Mouse (Mus musculus) gastrocnemius, adult 2 months (tissue): ENCODE measurements around the gene Tssk6. TPM values are rescaled to one million over a fixed set of nuclear protein-coding genes. Genes with fewer than 3 reads are reported as not detected.

Experiments
- DNase-seq: peaks from one replicate; pipeline ENCODE4 v3.0.0; 2022
- H3K27ac ChIP-seq: fragments of 200-600 bp; 2 replicates; pipeline ENCODE4 v1.8.1; 2022; ENCODE audit warnings: mild to moderate bottlenecking
- H3K4me3 ChIP-seq: fragments of 200-600 bp; 2 replicates; pipeline ENCODE4 v1.8.1; 2022; ENCODE audit warnings: mild to moderate bottlenecking, moderate library complexity
- CTCF ChIP-seq: fragments of 200-600 bp; IDR thresholded peaks from 2 replicates; pipeline ENCODE4 v1.8.1; 2022; ENCODE audit warnings: antibody characterized with exemption, mild to moderate bottlenecking, moderate library complexity
- intact Hi-C: fragments of 180-260 bp; cut with DNase I; formaldehyde crosslinking; loops from one replicate; pipeline ENCODE4 v1.15.1; 2025
- long read RNA-seq, 2 experiments: library from polyadenylated mRNA; stranded (forward); transcript quantifications; one replicate each; pipeline ENCODE4 v2.0.0; 2021
- total RNA-seq, 2 experiments: library from RNA; stranded (reverse); gene quantifications; 2 replicates each; pipeline ENCODE4 v1.2.3; 2021

Gene Tssk6
- not detected for total RNA-seq
- long read RNA-seq, experiment 1 = 0 reads
- long read RNA-seq, experiment 2 = 0 reads

DNA sequence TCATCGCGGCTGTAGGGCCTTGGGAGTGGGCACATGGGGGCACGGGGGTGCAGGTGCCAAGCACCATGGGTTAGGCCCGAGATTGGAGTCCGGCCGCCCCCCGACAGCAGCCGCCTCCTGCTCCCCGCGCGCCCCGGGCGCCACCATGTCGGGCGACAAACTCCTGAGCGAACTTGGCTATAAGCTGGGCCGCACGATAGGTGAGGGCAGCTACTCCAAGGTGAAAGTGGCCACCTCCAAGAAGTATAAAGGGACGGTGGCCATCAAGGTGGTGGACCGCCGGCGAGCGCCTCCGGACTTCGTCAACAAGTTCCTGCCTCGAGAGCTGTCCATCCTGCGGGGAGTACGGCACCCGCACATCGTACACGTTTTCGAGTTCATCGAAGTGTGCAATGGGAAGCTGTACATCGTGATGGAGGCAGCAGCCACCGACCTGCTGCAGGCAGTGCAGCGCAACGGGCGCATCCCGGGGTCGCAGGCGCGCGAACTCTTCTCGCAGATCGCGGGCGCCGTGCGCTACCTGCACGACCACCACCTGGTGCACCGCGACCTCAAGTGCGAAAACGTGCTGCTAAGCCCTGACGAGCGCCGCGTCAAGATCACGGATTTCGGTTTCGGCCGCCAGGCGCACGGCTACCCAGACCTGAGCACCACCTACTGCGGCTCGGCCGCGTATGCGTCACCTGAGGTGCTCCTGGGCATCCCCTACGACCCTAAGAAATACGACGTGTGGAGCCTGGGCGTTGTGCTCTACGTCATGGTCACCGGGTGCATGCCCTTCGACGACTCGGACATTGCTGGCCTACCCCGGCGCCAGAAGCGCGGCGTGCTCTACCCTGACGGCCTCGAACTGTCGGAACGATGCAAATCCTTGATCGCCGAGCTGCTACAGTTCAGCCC lies at the start of gene Tssk6, which contains the start of the genes Ndufa13 and Yjefn3:
Gene Tssk6 (plus strand): TSS at position 22 of the 900 bp plus-strand sequence.
Gene Ndufa13 (minus strand): TSS at position 396 of the 900 bp plus-strand sequence.
Gene Yjefn3 (minus strand): TSS at position 550 of the 900 bp plus-strand sequence.
- H3K27ac ChIP-seq = peak within 1 kb of the TSS; percentile 99
- intact Hi-C loops = no loop called here
- TF ChIP-seq CTCF = 0 out of 2 replicates have a peak, but pooled peaks have one; percentile 3
- peak; percentile 50 for DNase-seq
- peak within 1 kb of the TSS; percentile 92 for H3K4me3 ChIP-seq

DNA sequence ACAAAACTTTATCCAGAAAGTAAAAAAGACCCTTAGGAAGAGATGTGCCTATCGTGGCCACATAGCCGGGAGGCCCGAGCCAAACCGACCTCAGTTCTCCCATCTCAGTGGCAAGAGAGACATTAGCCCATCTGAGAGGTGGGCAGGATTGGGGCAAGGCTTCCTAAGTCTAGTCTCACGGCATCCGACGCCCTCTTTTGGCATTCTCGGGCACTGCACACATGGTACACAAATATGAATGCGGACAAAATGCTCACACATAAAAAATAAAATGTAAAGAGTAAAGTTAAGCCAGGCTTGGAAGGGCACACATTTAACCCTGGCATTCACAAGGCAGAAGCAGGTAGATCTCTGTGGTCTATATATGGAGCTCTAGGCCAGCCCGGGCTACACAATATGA lies 48.1 kb upstream of the Tssk6 start:
- intact Hi-C loops = no loop called here
- no peak for TF ChIP-seq CTCF
- no peak overlapping the region for H3K27ac ChIP-seq
- DNase-seq = no peak
- no peak overlapping the region for H3K4me3 ChIP-seq

GRCm38 (mm10) chr8:69860807-69861206 lies 41.2 kb upstream of the Tssk6 start:
- intact Hi-C loops = no loop called here
- no peak overlapping the region for H3K4me3 ChIP-seq
- H3K27ac ChIP-seq = no peak overlapping the region
- no peak for DNase-seq
- TF ChIP-seq CTCF = no peak; the same call in 1 of the 2 replicates

DNA sequence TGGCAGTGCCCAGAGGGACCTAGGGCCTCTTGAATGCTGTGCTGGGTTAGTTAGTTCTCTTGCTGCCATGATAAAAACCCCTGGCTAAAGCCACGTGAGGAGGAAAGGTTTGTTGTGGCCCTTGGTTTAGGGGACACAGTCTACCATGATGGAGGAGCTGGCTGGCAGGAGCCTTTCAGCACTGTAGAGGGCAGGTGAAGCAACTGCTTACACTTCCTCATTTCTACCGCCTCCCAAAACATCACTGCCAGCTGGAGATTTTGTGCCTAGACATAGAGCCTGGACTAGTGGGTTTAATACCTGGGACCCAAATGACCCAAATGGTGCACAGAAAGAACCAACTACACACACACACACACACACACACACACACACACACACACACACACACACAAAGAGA lies 40.7 kb upstream of the Tssk6 start:
- no peak for TF ChIP-seq CTCF
- DNase-seq = no peak
- no peak overlapping the region for H3K4me3 ChIP-seq
- intact Hi-C loops = no loop called here
- H3K27ac ChIP-seq = no peak overlapping the region

DNA sequence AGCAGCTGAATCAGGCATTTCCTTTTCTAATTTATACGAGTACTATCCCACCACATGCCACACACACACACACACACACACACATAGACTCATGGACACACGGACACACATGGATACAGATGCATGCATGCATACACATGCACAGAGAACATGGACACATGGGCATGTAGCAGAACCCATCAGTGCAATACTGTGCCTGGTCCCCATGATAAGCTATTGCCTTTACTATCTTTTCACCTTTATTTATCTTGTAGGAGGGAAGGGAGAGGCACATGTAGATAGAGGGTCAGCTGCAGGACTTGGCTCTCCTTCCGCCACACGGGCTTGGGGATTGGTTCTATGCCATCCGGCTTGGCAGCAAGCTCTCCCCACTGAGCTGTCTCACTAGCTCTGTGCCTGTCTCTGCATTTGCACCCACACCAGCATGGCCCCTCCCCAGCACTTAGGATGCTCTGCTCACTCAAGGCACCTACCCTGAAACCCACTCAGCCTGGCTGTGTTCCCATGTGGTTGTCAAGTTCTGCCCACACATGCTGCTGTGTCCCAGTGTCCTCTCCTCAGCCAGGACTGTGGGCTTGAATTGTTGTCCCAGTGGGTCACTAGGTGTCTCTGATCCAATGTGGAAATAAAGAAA lies 38.5 kb upstream of the Tssk6 start:
- no peak for TF ChIP-seq CTCF
- no peak overlapping the region for H3K4me3 ChIP-seq
- no peak for DNase-seq
- H3K27ac ChIP-seq = no peak overlapping the region
- intact Hi-C loops = no loop called here

DNA sequence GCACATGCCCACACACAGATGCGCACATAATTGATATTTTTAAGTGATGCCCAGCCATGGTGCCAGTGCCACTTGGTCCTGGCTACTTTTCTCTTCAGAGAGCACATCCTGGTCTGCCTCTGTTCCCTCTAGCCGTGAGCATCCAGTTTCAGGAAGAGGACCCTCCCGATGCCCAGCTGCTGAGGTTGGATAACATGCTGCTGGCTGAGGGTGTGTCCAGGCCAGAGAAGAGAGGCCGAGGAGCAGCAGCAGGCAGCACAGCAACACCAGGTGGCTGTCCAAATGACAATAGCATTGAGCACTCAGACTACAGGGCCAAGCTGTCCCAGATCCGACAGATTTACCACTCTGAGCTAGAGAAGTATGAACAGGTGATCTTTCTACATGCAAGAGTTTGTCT lies 37.8 kb upstream of the Tssk6 start:
- no peak for DNase-seq
- Histone ChIP-seq H3K4me3 (no peak overlapping the region), H3K27ac (no peak overlapping the region)
- intact Hi-C loops = no loop called here
- TF ChIP-seq CTCF = no peak

- H3K27ac ChIP-seq = peak overlapping the region; percentile 73
- DNase-seq = no peak
- no peak overlapping the region for H3K4me3 ChIP-seq
- intact Hi-C loops = no loop called here
- TF ChIP-seq CTCF = no peak
Observed at GRCm38 (mm10) chr8:69867696-69868326, 34.2 kb upstream of the Tssk6 start.

- DNase-seq = no peak
- no peak overlapping the region for H3K27ac ChIP-seq
- TF ChIP-seq CTCF = no peak
- H3K4me3 ChIP-seq = no peak overlapping the region
- intact Hi-C loops = loop anchor here (10.0 kb wide), 1 partner anchor 245 kb away; the partner anchor contains the start of gene Zfp868
Observed at GRCm38 (mm10) chr8:69870003-69870765, 31.8 kb upstream of the Tssk6 start.

DNA sequence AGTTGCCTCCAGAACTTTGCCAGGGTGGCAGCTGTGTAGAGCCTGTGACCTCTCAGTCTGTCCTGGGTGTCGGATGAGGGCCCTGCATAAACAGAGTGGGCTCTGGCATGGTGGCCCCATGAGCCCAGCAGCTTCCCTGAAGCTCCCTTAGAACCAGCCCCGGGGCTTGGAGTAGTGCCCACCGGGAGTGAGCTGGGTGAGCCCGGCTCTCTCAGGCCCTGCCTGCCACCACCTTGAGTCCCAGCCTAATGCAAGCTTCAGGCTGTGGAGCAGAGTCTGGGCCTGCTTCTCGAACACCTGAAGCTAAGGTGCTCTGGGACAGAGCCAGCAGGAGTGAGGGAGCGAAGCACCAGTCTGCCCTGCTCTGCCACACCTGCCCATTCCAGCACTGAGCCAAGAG lies 31.1 kb upstream of the Tssk6 start:
- no peak overlapping the region for H3K4me3 ChIP-seq
- intact Hi-C loops = loop anchor here (10.0 kb wide), 1 partner anchor 246 kb away; the partner anchor contains the start of gene Zfp868
- DNase-seq = no peak
- H3K27ac ChIP-seq = no peak overlapping the region
- TF ChIP-seq CTCF = no peak

DNA sequence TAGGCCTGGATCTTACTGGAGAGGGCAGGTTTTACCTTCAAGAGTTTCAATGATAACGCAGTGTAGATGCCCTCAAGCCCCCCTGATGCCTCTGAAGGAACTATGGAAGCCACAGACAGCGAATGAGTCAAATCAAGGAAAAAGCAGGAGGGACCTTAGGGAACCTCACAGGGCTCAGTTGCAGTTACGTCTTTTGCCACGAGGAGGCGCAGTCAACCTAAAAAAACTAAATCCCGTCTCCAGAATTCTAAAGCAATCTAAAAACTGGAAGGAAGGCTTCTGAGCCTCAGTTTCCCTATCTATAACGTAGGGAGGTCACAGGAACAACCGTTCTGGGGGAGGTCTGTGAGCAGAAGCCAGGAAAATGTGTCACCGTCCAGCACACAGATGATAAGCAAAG lies 27.8 kb upstream of the Tssk6 start:
- TF ChIP-seq CTCF = peak; percentile 97
- DNase-seq = peak; percentile 77
- intact Hi-C loops = loop anchor here (1.0 to 10.0 kb wide), 3 partner anchors 17 to 249 kb away; partner anchors contain the start of gene Zfp868

GRCm38 (mm10) chr8:69874654-69875053 lies 27.3 kb upstream of the Tssk6 start:
- intact Hi-C loops = loop anchor here (1.0 to 10.0 kb wide), 3 partner anchors 17 to 250 kb away; partner anchors contain the start of gene Zfp868
- no peak for TF ChIP-seq CTCF
- peak; percentile 88 for DNase-seq
- Histone ChIP-seq H3K4me3 (peak overlapping the region; percentile 30), H3K27ac (peak overlapping the region; percentile 85)

More for the DNA sequence above, 27.8 kb upstream of the Tssk6 start:
- peak overlapping the region; percentile 85 for H3K27ac ChIP-seq
- H3K4me3 ChIP-seq = peak overlapping the region; percentile 30

GRCm38 (mm10) chr8:69876097-69876496 lies 25.9 kb upstream of the Tssk6 start:
- no peak overlapping the region for H3K4me3 ChIP-seq
- H3K27ac ChIP-seq = peak overlapping the region; percentile 85
- intact Hi-C loops = loop anchor here (10.0 kb wide), 1 partner anchor 251 kb away; the partner anchor contains the start of gene Zfp868
- DNase-seq = no peak
- TF ChIP-seq CTCF = no peak
